Mouse (Mus musculus): ENCODE measurements around the gene Phox2b. TPM values are rescaled to one million over a fixed set of nuclear protein-coding genes. Genes with fewer than 3 reads are reported as not detected.

Phox2b gene
- total and polyA plus RNA-seq, 3 experiments = not detected

DNA sequence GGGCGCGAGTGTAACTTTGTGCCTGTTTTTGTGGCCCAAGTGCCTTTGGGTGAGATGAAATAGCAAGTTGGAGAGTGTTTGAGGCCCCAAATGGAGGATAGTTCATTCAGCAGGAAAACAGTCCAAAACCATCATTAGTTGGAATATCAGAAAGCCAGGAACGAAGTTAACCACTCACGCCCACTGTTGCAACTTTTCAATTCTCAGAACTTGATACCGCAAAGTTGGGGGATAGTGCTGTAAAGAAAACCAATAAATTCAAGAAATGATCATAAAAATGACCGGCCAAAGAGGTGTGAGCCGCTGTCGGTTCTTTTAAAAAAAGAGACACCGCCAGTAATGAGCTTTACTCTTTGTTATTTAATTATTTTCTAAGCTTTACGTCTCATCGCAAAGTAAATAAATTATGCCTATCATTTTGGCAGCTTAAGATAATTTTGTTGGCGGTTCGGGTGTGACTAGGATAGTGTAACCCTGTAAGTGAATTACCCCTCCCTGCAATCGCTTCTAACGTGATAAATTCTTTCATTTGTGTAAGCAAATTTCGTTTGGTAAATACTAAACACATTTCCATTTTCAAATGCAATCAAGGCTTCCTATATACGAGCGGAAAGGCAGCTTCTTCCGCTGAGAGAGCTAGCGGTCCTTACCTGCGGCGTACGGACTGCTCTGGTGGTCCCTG, 909 bp downstream of the Phox2b start:
- dilution Hi-C loops (cut with MboI; ENCODE audit: extremely low pct_ligation_motif_present, extremely low pct_unique_long_range_greater_than_20kb, low sequenced_read_pairs) (no loop called here), in situ Hi-C loops (cut with MboI; ENCODE audit: low pct_ligation_motif_present, low pct_unique_long_range_greater_than_20kb, low sequenced_read_pairs) (no loop called here)
- no peaks in the 10 kb centered on the region for H3K9me3 ChIP-seq (replicated peaks; ENCODE audit: low read length)
- no peaks in the 10 kb centered on the region for H3K4me1 ChIP-seq (ENCODE audit: control insufficient read depth in 1 of 2, insufficient read depth in 2 of 2)
- no peak overlapping the region for H3K27ac ChIP-seq (ENCODE audit: insufficient read depth, low read depth)
- TF ChIP-seq NRF1 (IDR thresholded peaks at IDR 0.05; ENCODE audit: low read depth, low read length) (no peak), ELF1 (IDR thresholded peaks at IDR 0.05; ENCODE audit: low read depth, low read length) (no peak), UBTF (IDR thresholded peaks at IDR 0.05; ENCODE audit: low read depth, low read length) (no peak), NELFE (IDR thresholded peaks at IDR 0.05; ENCODE audit: low read depth, low read length) (no peak), USF2 (conservative IDR thresholded peaks at IDR 0.05; ENCODE audit: low read depth, low read length) (no peak), SIN3A (IDR thresholded peaks at IDR 0.05; ENCODE audit: low read length) (no peak), TCF12 (IDR thresholded peaks at IDR 0.05; ENCODE audit: low read depth, low read length) (no peak), MXI1 (IDR thresholded peaks at IDR 0.05; ENCODE audit: low read depth, low read length) (no peak), ZMIZ1 (IDR thresholded peaks at IDR 0.05; ENCODE audit: low read depth, low read length) (no peak), ZNF384 (IDR thresholded peaks at IDR 0.05; ENCODE audit: low read depth, low read length) (no peak), RAD21 (IDR thresholded peaks at IDR 0.05; ENCODE audit: low read depth, low read length) (no peak), KAT2A (IDR thresholded peaks at IDR 0.05; ENCODE audit: insufficient replicate concordance, low read length) (no peak), MEF2A (IDR thresholded peaks at IDR 0.05; ENCODE audit: borderline replicate concordance, low read depth, low read length) (no peak), CTCF (conservative IDR thresholded peaks at IDR 0.05 in 1 of 2, IDR thresholded peaks at IDR 0.05 in 1 of 2; ENCODE audit: low read depth in 2 of 2, low read length in 2 of 2) (no peak), BHLHE40 (IDR thresholded peaks at IDR 0.05; ENCODE audit: low read depth, low read length) (no peak), MYC (IDR thresholded peaks at IDR 0.05; ENCODE audit: low read depth, low read length) (no peak), CHD1 (IDR thresholded peaks at IDR 0.05; ENCODE audit: low read depth, low read length) (no peak)
- DNase-seq (ENCODE audit: extremely low read depth) = no peak
- H3K9ac ChIP-seq (ENCODE audit: insufficient read depth, low read depth) = no peak overlapping the region
- no peaks in the 10 kb centered on the region for H3K36me3 ChIP-seq (replicated peaks in 1 of 2; ENCODE audit: control insufficient read depth in 1 of 2, insufficient read depth in 1 of 2, low read length in 1 of 2)
- no peaks in the 10 kb centered on the region for H3K79me2 ChIP-seq (replicated peaks; ENCODE audit: control insufficient read depth, extremely low read depth, insufficient read depth, poor library complexity, severe bottlenecking)
- H3K27me3 ChIP-seq (replicated peaks) = no peaks in the 10 kb centered on the region
- no peak overlapping the region for H3K4me2 ChIP-seq (ENCODE audit: insufficient read depth, low read depth, poor library complexity, severe bottlenecking)
- no peak overlapping the region for H3K4me3 ChIP-seq (replicated peaks in 1 of 3; ENCODE audit: low read depth in 2 of 3, low read length in 2 of 3, poor library complexity in 1 of 3)

DNA sequence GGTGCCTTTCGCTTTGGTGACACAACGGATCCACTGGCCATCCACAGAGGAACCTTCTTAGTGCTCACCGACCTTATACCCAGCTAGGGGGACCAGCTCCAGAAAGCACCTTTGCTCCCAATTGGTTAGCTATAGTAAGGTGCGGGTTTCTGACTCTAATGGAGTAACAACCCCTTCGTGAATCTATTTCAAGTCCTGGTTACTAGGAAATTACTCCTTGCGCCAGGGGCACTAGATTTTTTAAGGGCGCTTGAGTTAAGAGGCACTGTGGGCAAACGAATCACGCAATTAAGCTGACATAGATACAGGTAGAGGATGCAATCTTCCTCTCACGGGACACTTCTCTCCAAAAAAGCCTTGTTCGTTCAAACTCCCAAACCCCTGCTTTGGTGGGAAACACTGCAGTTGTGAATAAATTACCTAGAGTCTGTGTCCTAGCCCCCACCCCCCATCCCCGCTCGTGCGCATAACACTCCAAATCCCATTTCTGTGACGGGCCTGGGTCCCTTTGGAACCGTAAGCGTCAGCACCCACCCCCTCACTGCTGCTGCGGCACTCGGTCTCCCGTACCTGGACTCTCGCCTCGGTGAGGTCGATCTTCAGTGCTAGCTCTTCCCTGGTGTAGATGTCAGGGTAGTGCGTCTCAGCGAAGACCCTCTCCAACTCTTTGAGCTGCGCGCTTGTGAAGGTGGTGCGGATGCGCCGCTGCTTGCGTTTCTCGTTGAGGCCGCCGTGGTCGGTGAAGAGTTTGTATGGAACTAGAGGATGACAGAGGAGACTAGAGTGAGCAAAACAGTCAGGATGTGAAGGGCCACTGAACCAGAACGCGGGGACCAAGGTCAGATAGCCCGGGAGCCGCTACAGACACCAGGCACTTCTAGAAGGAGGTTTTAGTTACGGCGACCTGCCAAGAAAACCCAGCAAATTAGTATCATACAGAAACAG, 1.7 kb downstream of the Phox2b start:
- Histone ChIP-seq H3K9ac (ENCODE audit: insufficient read depth, low read depth) (no peak overlapping the region), H3K9me3 (replicated peaks; ENCODE audit: low read length) (no peaks in the 10 kb centered on the region), H3K27ac (ENCODE audit: insufficient read depth, low read depth) (no peak overlapping the region), H3K4me2 (ENCODE audit: insufficient read depth, low read depth, poor library complexity, severe bottlenecking) (no peak overlapping the region), H3K79me2 (replicated peaks; ENCODE audit: control insufficient read depth, extremely low read depth, insufficient read depth, poor library complexity, severe bottlenecking) (no peaks in the 10 kb centered on the region), H3K27me3 (replicated peaks) (no peaks in the 10 kb centered on the region), H3K4me1 (ENCODE audit: control insufficient read depth in 1 of 2, insufficient read depth in 2 of 2) (no peaks in the 10 kb centered on the region), H3K4me3 (replicated peaks in 1 of 3; ENCODE audit: low read depth in 2 of 3, low read length in 2 of 3, poor library complexity in 1 of 3) (no peak overlapping the region), H3K36me3 (replicated peaks in 1 of 2; ENCODE audit: control insufficient read depth in 1 of 2, insufficient read depth in 1 of 2, low read length in 1 of 2) (no peaks in the 10 kb centered on the region)
- no peak for DNase-seq (ENCODE audit: extremely low read depth)
- dilution Hi-C loops (cut with MboI; ENCODE audit: extremely low pct_ligation_motif_present, extremely low pct_unique_long_range_greater_than_20kb, low sequenced_read_pairs) (no loop called here), in situ Hi-C loops (cut with MboI; ENCODE audit: low pct_ligation_motif_present, low pct_unique_long_range_greater_than_20kb, low sequenced_read_pairs) (no loop called here)
- TF ChIP-seq ZNF384 (IDR thresholded peaks at IDR 0.05; ENCODE audit: low read depth, low read length) = no peak
- no peak for TF ChIP-seq USF1 (IDR thresholded peaks at IDR 0.05; ENCODE audit: low read depth, low read length)
- no peak for TF ChIP-seq RAD21 (IDR thresholded peaks at IDR 0.05; ENCODE audit: low read depth, low read length)
- no peak for TF ChIP-seq TCF12 (IDR thresholded peaks at IDR 0.05; ENCODE audit: low read depth, low read length)
- TF ChIP-seq ZMIZ1 (IDR thresholded peaks at IDR 0.05; ENCODE audit: low read depth, low read length) = no peak
- TF ChIP-seq NRF1 (IDR thresholded peaks at IDR 0.05; ENCODE audit: low read depth, low read length) = no peak
- TF ChIP-seq POLR2A (IDR thresholded peaks at IDR 0.05; ENCODE audit: low read depth, low read length) = no peak
- TF ChIP-seq UBTF (IDR thresholded peaks at IDR 0.05; ENCODE audit: low read depth, low read length) = no peak
- TF ChIP-seq USF2 (conservative IDR thresholded peaks at IDR 0.05; ENCODE audit: low read depth, low read length) = no peak
- no peak for TF ChIP-seq MAX (IDR thresholded peaks at IDR 0.05; ENCODE audit: low read length)
- no peak for TF ChIP-seq JUN (IDR thresholded peaks at IDR 0.05; ENCODE audit: insufficient read depth, low read depth, low read length)
- TF ChIP-seq GABPA (IDR thresholded peaks at IDR 0.05; ENCODE audit: insufficient replicate concordance, low read depth, low read length) = no peak
- TF ChIP-seq ZKSCAN1 (IDR thresholded peaks at IDR 0.05; ENCODE audit: borderline replicate concordance, low read depth, low read length) = no peak
- no peak for TF ChIP-seq SMC3 (IDR thresholded peaks at IDR 0.05; ENCODE audit: low read depth, low read length)
- no peak for TF ChIP-seq ELF1 (IDR thresholded peaks at IDR 0.05; ENCODE audit: low read depth, low read length)
- no peak for TF ChIP-seq HCFC1 (IDR thresholded peaks at IDR 0.05; ENCODE audit: low read depth, low read length)
- no peak for TF ChIP-seq NELFE (IDR thresholded peaks at IDR 0.05; ENCODE audit: low read depth, low read length)
- no peak for TF ChIP-seq MAFK (IDR thresholded peaks at IDR 0.05; ENCODE audit: insufficient replicate concordance, low read length)

Data from CH12.LX (cell line).